Mouse (Mus musculus): ENCODE data around the gene Lce6a.

Lce6a gene

GRCm38 (mm10) chr3:92621560-92621959, at the start of gene Lce6a:
TSS of gene Lce6a (minus strand) at chr3:92621660.
- DNase-seq (ENCODE audit: low read depth, low spot score) = no peak

GRCm38 (mm10) chr3:92670215-92670614, 48.8 kb upstream of the Lce6a start, which contains the start of gene Lce1a2:
TSS of gene Lce1a2 (minus strand) at chr3:92670315.
- no peak for DNase-seq (ENCODE audit: low read depth, low spot score)

GRCm38 (mm10) chr3:92656826-92657225, 35.4 kb upstream of the Lce6a start, which contains the start of gene Lce1b:
TSS of gene Lce1b (minus strand) at chr3:92656926.
- DNase-seq (ENCODE audit: low read depth, low spot score) = no peak

- DNase-seq (ENCODE audit: low read depth, low spot score) = no peak
Measured at GRCm38 (mm10) chr3:92648207-92648606, 26.7 kb upstream of the Lce6a start, which contains the start of gene Lce1a1. TSS of gene Lce1a1 (minus strand) at chr3:92648307.

- DNase-seq (ENCODE audit: low read depth, low spot score) = no peak
Measured at GRCm38 (mm10) chr3:92639854-92640253, 18.4 kb upstream of the Lce6a start.

GRCm38 (mm10) chr3:92638653-92638991, 17.2 kb upstream of the Lce6a start:
- no peak for DNase-seq (ENCODE audit: low read depth, low spot score)

GRCm38 (mm10) chr3:92637745-92638652, 16.5 kb upstream of the Lce6a start:
- no peak for DNase-seq (ENCODE audit: low read depth, low spot score)

- no peak for DNase-seq (ENCODE audit: low read depth, low spot score)
Measured at GRCm38 (mm10) chr3:92609804-92610203, 11.7 kb downstream of the Lce6a start.

- DNase-seq (ENCODE audit: low read depth, low spot score) = no peak
Measured at GRCm38 (mm10) chr3:92607392-92607791, 14.1 kb downstream of the Lce6a start, which contains the start of gene 2210017I01Rik. TSS of gene 2210017I01Rik (minus strand) at chr3:92607492.

GRCm38 (mm10) chr3:92602169-92602568, 19.3 kb downstream of the Lce6a start:
- DNase-seq (ENCODE audit: low read depth, low spot score) = peak; percentile 24

GRCm38 (mm10) chr3:92600456-92600855, 21.0 kb downstream of the Lce6a start:
- DNase-seq (ENCODE audit: low read depth, low spot score) = peak; percentile 11

- DNase-seq (ENCODE audit: low read depth, low spot score) = no peak
Measured at GRCm38 (mm10) chr3:92599973-92600372, 21.5 kb downstream of the Lce6a start.

- DNase-seq (ENCODE audit: low read depth, low spot score) = no peak
Measured at GRCm38 (mm10) chr3:92598429-92598828, 23.0 kb downstream of the Lce6a start.

- no peak for DNase-seq (ENCODE audit: low read depth, low spot score)
Measured at GRCm38 (mm10) chr3:92588858-92589257, 32.6 kb downstream of the Lce6a start, which contains the start of gene Smcp. TSS of gene Smcp (minus strand) at chr3:92588997.

GRCm38 (mm10) chr3:92587190-92587589, 34.3 kb downstream of the Lce6a start:
- DNase-seq (ENCODE audit: low read depth, low spot score) = no peak

GRCm38 (mm10) chr3:92585055-92585454, 36.4 kb downstream of the Lce6a start:
- no peak for DNase-seq (ENCODE audit: low read depth, low spot score)

GRCm38 (mm10) chr3:92583164-92583826, 38.2 kb downstream of the Lce6a start:
- DNase-seq (ENCODE audit: low read depth, low spot score) = no peak

- DNase-seq (ENCODE audit: low read depth, low spot score) = no peak
Measured at GRCm38 (mm10) chr3:92579508-92579907, 42.0 kb downstream of the Lce6a start.

GRCm38 (mm10) chr3:92578652-92579413, 42.6 kb downstream of the Lce6a start:
- no peak for DNase-seq (ENCODE audit: low read depth, low spot score)

- DNase-seq (ENCODE audit: low read depth, low spot score) = no peak
Measured at GRCm38 (mm10) chr3:92573449-92574041, 47.9 kb downstream of the Lce6a start, which contains the start of gene Ivl. TSS of gene Ivl (minus strand) at chr3:92573735.

- no peak for DNase-seq (ENCODE audit: low read depth, low spot score)
Measured at GRCm38 (mm10) chr3:92572514-92573155, 48.8 kb downstream of the Lce6a start.

Data from ZHBTc4 (cell line).